Mouse (Mus musculus): ENCODE results near the gene Hipk3. TPM values are rescaled to one million over a fixed set of nuclear protein-coding genes. Genes with fewer than 3 reads are reported as not detected.

Gene Hipk3
- polyA plus RNA-seq (2015; fragmentation: Nextera tagmentation; extraction: Ambion mirVana), result 8.1 TPM in 2 replicates

GRCm38 (mm10) chr2:104493951-104494800, at the start of gene Hipk3:
Gene Hipk3, minus strand, starts transcription at chr2:104494446.
- peak within 1 kb of the TSS; percentile 97 for H3K27ac ChIP-seq (replicated peaks)
- peak; percentile 91 for ATAC-seq (ENCODE audit: low FRiP score, low read depth)
- no peaks in the 10 kb centered on the region for H3K36me3 ChIP-seq
- 0% methylated on average over 70 of the region's 98 CpGs for WGBS
- peak within 1 kb of the TSS; percentile 77 for H3K4me3 ChIP-seq
- peak within 1 kb of the TSS; percentile 64 for H3K4me2 ChIP-seq
- peaks cover 22% of the 10 kb centered on the region for H3K4me1 ChIP-seq (replicated peaks)
- H3K9ac ChIP-seq, result peak within 1 kb of the TSS; percentile 88
- H3K27me3 ChIP-seq, result no peaks in the 10 kb centered on the region
- no peaks in the 10 kb centered on the region for H3K9me3 ChIP-seq

GRCm38 (mm10) chr2:104540286-104540685, 46.0 kb upstream of the Hipk3 start:
- WGBS, result 67% methylated on average over 2 of the region's 2 CpGs
- H3K9me3 ChIP-seq, result no peaks in the 10 kb centered on the region
- no peak overlapping the region for H3K27ac ChIP-seq (replicated peaks)

GRCm38 (mm10) chr2:104534751-104535150, 40.5 kb upstream of the Hipk3 start:
- no peaks in the 10 kb centered on the region for H3K9me3 ChIP-seq
- H3K27ac ChIP-seq (replicated peaks), result no peak overlapping the region
- no peaks in the 10 kb centered on the region for H3K36me3 ChIP-seq
- no peaks in the 10 kb centered on the region for H3K4me1 ChIP-seq (replicated peaks)
- no peak for ATAC-seq (ENCODE audit: low FRiP score, low read depth)
- no peak overlapping the region for H3K9ac ChIP-seq
- no peak overlapping the region for H3K4me2 ChIP-seq
- 94% methylated on average over 3 of the region's 3 CpGs for WGBS
- H3K27me3 ChIP-seq, result no peaks in the 10 kb centered on the region
- no peak overlapping the region for H3K4me3 ChIP-seq

More at GRCm38 (mm10) chr2:104540286-104540685, 46.0 kb upstream of the Hipk3 start:
- H3K4me2 ChIP-seq, result no peak overlapping the region
- no peak for ATAC-seq (ENCODE audit: low FRiP score, low read depth)
- no peaks in the 10 kb centered on the region for H3K36me3 ChIP-seq
- H3K4me3 ChIP-seq, result no peak overlapping the region
- H3K4me1 ChIP-seq (replicated peaks), result no peaks in the 10 kb centered on the region
- no peak overlapping the region for H3K9ac ChIP-seq
- no peaks in the 10 kb centered on the region for H3K27me3 ChIP-seq

GRCm38 (mm10) chr2:104532548-104532947, 38.3 kb upstream of the Hipk3 start:
- H3K27me3 ChIP-seq, result no peaks in the 10 kb centered on the region
- no peak for ATAC-seq (ENCODE audit: low FRiP score, low read depth)
- WGBS, result 92% methylated on average over 1 of the region's 1 CpGs
- H3K9ac ChIP-seq, result no peak overlapping the region
- H3K27ac ChIP-seq (replicated peaks), result no peak overlapping the region
- H3K4me3 ChIP-seq, result no peak overlapping the region
- H3K4me2 ChIP-seq, result no peak overlapping the region
- no peaks in the 10 kb centered on the region for H3K9me3 ChIP-seq
- no peaks in the 10 kb centered on the region for H3K36me3 ChIP-seq
- H3K4me1 ChIP-seq (replicated peaks), result no peaks in the 10 kb centered on the region

GRCm38 (mm10) chr2:104526559-104526958, 32.3 kb upstream of the Hipk3 start:
- ATAC-seq (ENCODE audit: low FRiP score, low read depth), result no peak
- no peak overlapping the region for H3K4me2 ChIP-seq
- H3K27me3 ChIP-seq, result no peaks in the 10 kb centered on the region
- no peaks in the 10 kb centered on the region for H3K4me1 ChIP-seq (replicated peaks)
- 73% methylated on average over 3 of the region's 3 CpGs for WGBS
- no peak overlapping the region for H3K9ac ChIP-seq
- no peaks in the 10 kb centered on the region for H3K36me3 ChIP-seq
- no peaks in the 10 kb centered on the region for H3K9me3 ChIP-seq
- no peak overlapping the region for H3K4me3 ChIP-seq
- H3K27ac ChIP-seq (replicated peaks), result no peak overlapping the region

GRCm38 (mm10) chr2:104525506-104525905, 31.3 kb upstream of the Hipk3 start:
- H3K27me3 ChIP-seq, result no peaks in the 10 kb centered on the region
- H3K9ac ChIP-seq, result no peak overlapping the region
- H3K4me3 ChIP-seq, result no peak overlapping the region
- H3K36me3 ChIP-seq, result no peaks in the 10 kb centered on the region
- H3K9me3 ChIP-seq, result no peaks in the 10 kb centered on the region
- H3K27ac ChIP-seq (replicated peaks), result no peak overlapping the region
- H3K4me1 ChIP-seq (replicated peaks), result no peaks in the 10 kb centered on the region
- 77% methylated on average over 5 of the region's 5 CpGs for WGBS
- no peak for ATAC-seq (ENCODE audit: low FRiP score, low read depth)
- H3K4me2 ChIP-seq, result no peak overlapping the region

- Histone ChIP-seq H3K9ac (no peak overlapping the region), H3K4me1 (replicated peaks) (no peaks in the 10 kb centered on the region), H3K4me3 (no peak overlapping the region), H3K9me3 (no peaks in the 10 kb centered on the region), H3K4me2 (no peak overlapping the region), H3K27me3 (no peaks in the 10 kb centered on the region), H3K27ac (replicated peaks) (no peak overlapping the region), H3K36me3 (no peaks in the 10 kb centered on the region)
- no peak for ATAC-seq (ENCODE audit: low FRiP score, low read depth)
- 86% methylated on average over 8 of the region's 8 CpGs for WGBS
These were observed 17.4 kb upstream of the Hipk3 start for GRCm38 (mm10) chr2:104511622-104512021.

- Histone ChIP-seq H3K9me3 (no peaks in the 10 kb centered on the region), H3K27me3 (no peaks in the 10 kb centered on the region), H3K9ac (no peak overlapping the region), H3K4me2 (no peak overlapping the region), H3K27ac (replicated peaks) (no peak overlapping the region), H3K4me3 (no peak overlapping the region), H3K36me3 (no peaks in the 10 kb centered on the region), H3K4me1 (replicated peaks) (no peaks in the 10 kb centered on the region)
- no peak for ATAC-seq (ENCODE audit: low FRiP score, low read depth)
- 44% methylated on average over 3 of the region's 3 CpGs for WGBS
These were observed 8.1 kb upstream of the Hipk3 start for GRCm38 (mm10) chr2:104502388-104502787.

GRCm38 (mm10) chr2:104501091-104501490, 6.8 kb upstream of the Hipk3 start:
- WGBS, result 97% methylated on average over 2 of the region's 2 CpGs
- no peak for ATAC-seq (ENCODE audit: low FRiP score, low read depth)

GRCm38 (mm10) chr2:104497771-104498170, 3.5 kb upstream of the Hipk3 start:
- H3K27ac ChIP-seq (replicated peaks), result no peak overlapping the region
- 66% methylated on average over 4 of the region's 4 CpGs for WGBS
- no peaks in the 10 kb centered on the region for H3K9me3 ChIP-seq
- ATAC-seq (ENCODE audit: low FRiP score, low read depth), result no peak
- H3K4me3 ChIP-seq, result no peak overlapping the region
- no peak overlapping the region for H3K4me2 ChIP-seq
- no peaks in the 10 kb centered on the region for H3K27me3 ChIP-seq
- H3K9ac ChIP-seq, result no peak overlapping the region
- H3K4me1 ChIP-seq (replicated peaks), result peaks cover 11% of the 10 kb centered on the region
- no peaks in the 10 kb centered on the region for H3K36me3 ChIP-seq

More at GRCm38 (mm10) chr2:104501091-104501490, 6.8 kb upstream of the Hipk3 start:
- H3K9ac ChIP-seq, result no peak overlapping the region
- no peaks in the 10 kb centered on the region for H3K36me3 ChIP-seq
- no peaks in the 10 kb centered on the region for H3K9me3 ChIP-seq
- no peak overlapping the region for H3K27ac ChIP-seq (replicated peaks)
- H3K4me1 ChIP-seq (replicated peaks), result no peaks in the 10 kb centered on the region
- H3K27me3 ChIP-seq, result no peaks in the 10 kb centered on the region
- H3K4me2 ChIP-seq, result no peak overlapping the region
- H3K4me3 ChIP-seq, result no peak overlapping the region

- Histone ChIP-seq H3K27ac (replicated peaks) (no peak overlapping the region), H3K4me1 (replicated peaks) (peaks cover 11% of the 10 kb centered on the region), H3K9ac (no peak overlapping the region), H3K27me3 (no peaks in the 10 kb centered on the region), H3K4me2 (no peak overlapping the region), H3K9me3 (no peaks in the 10 kb centered on the region), H3K36me3 (no peaks in the 10 kb centered on the region), H3K4me3 (no peak overlapping the region)
- WGBS, result 90% methylated on average over 2 of the region's 2 CpGs
- ATAC-seq (ENCODE audit: low FRiP score, low read depth), result no peak
These were observed 3.0 kb upstream of the Hipk3 start for GRCm38 (mm10) chr2:104497231-104497630.

GRCm38 (mm10) chr2:104496206-104496605, 2.0 kb upstream of the Hipk3 start:
- Histone ChIP-seq H3K4me3 (no peak overlapping the region), H3K4me1 (replicated peaks) (peaks cover 16% of the 10 kb centered on the region), H3K9me3 (no peaks in the 10 kb centered on the region), H3K36me3 (no peaks in the 10 kb centered on the region), H3K27ac (replicated peaks) (no peak overlapping the region), H3K4me2 (no peak overlapping the region), H3K9ac (no peak overlapping the region), H3K27me3 (no peaks in the 10 kb centered on the region)
- no peak for ATAC-seq (ENCODE audit: low FRiP score, low read depth)
- 57% methylated on average over 5 of the region's 5 CpGs for WGBS

All from hindbrain, embryonic 15.5 days (tissue).